Mouse (Mus musculus): ENCODE data around the gene Zbtb9.

- no peak for TF ChIP-seq POLR2A (IDR thresholded peaks at IDR 0.05; ENCODE audit: control insufficient read depth in 1 of 2, insufficient read depth in 1 of 2, low read depth in 1 of 2, low read length in 2 of 2, poor library complexity in 1 of 2)
- TF ChIP-seq MAFK (IDR thresholded peaks at IDR 0.05; ENCODE audit: borderline replicate concordance, low read depth, low read length), result no peak
- no peak for TF ChIP-seq EP300 (IDR thresholded peaks at IDR 0.05; ENCODE audit: low read depth in 1 of 2, low read length in 2 of 2)
- TF ChIP-seq TCF12 (IDR thresholded peaks at IDR 0.05; ENCODE audit: low read depth, low read length), result no peak
- no peak for TF ChIP-seq ZMIZ1 (IDR thresholded peaks at IDR 0.05; ENCODE audit: low read depth, low read length)
- TF ChIP-seq NELFE (IDR thresholded peaks at IDR 0.05; ENCODE audit: low read depth, low read length), result no peak
- TF ChIP-seq SMC3 (IDR thresholded peaks at IDR 0.05; ENCODE audit: low read depth, low read length), result no peak
- TF ChIP-seq CHD2 (IDR thresholded peaks at IDR 0.05; ENCODE audit: low read length), result no peak
- no peak for TF ChIP-seq GABPA (IDR thresholded peaks at IDR 0.05; ENCODE audit: low read depth, low read length)
Observed at GRCm38 (mm10) chr17:26951952-26952877, 20.8 kb upstream of the Zbtb9 start.
